Mouse (Mus musculus): ENCODE data around the gene Atp2b4. TPM values are rescaled to one million over a fixed set of nuclear protein-coding genes. Genes with fewer than 3 reads are reported as not detected.
A peak's percentile ranks its signal among the peaks of the same experiment; 100 is the strongest.

The Atp2b4 gene
- polyA plus RNA-seq, 1 experiment from 2014 or later, result 22.3 TPM

DNA sequence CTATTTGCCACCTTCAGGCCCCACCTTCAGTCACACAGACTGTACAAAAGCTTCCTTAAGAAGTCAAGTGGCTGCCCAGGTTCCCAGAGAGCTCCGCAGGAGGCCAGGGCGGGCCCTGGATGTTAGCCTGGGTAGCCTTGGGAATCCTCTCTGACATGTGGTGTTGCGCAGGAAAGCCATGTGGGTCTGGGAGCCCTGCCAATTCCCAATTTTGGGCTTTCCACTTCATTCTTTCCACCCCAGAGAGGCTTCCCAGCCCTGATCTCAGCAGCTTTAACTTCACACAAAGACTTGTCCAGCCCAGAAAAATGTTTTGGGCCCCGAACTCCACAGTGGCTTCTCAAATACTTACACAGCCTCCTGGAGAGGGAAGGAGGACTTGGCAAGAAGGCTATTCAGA, 56.2 kb downstream of the Atp2b4 start:
- no peaks in the 10 kb centered on the region for H3K36me3 ChIP-seq
- H3K27me3 ChIP-seq, result no peaks in the 10 kb centered on the region
- ATAC-seq (ENCODE audit: insufficient number of reproducible peaks, low FRiP score, low TSS enrichment, low read depth), result peak; percentile 80
- WGBS, result 12% methylated on average over 4 of the region's 4 CpGs
- H3K4me2 ChIP-seq (replicated peaks), result peak overlapping the region; percentile 20; the same call in 1 of the 2 replicates
- H3K27ac ChIP-seq (replicated peaks), result peak overlapping the region; percentile 89
- no peak overlapping the region for H3K4me3 ChIP-seq (replicated peaks)
- no peaks in the 10 kb centered on the region for H3K9me3 ChIP-seq (replicated peaks)
- H3K4me1 ChIP-seq, result peaks cover 74% of the 10 kb centered on the region
- no peak overlapping the region for H3K9ac ChIP-seq

DNA sequence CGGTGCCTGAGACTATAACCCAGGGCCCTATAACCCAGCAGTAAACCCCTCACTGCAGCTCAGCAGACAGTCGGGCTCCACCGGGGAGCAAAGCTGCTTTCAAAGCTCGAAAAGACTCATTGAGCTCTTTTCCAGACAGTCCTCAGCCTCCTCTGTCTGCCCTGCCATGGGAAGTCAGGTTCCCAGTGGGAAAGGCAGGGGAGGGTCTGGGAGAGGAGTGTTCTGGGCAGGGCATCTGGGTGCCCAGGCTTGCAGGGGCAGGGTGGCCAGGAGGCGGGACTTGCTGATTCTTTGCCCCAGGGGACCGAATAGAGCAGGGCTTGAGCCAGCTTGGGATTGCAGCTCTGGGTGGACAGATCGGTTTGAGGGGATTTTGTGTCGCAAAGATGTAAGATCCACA, 58.3 kb downstream of the Atp2b4 start:
- ATAC-seq (ENCODE audit: insufficient number of reproducible peaks, low FRiP score, low TSS enrichment, low read depth), result no peak
- 0 out of 2 replicates have a peak overlapping the region, but pooled peaks have one; percentile 12 for H3K4me2 ChIP-seq (replicated peaks)
- 18% methylated on average over 8 of the region's 8 CpGs for WGBS
- peaks cover 11% of the 10 kb centered on the region for H3K36me3 ChIP-seq
- no peaks in the 10 kb centered on the region for H3K27me3 ChIP-seq
- H3K4me1 ChIP-seq, result peaks cover 66% of the 10 kb centered on the region
- no peak overlapping the region for H3K9ac ChIP-seq
- no peaks in the 10 kb centered on the region for H3K9me3 ChIP-seq (replicated peaks)
- no peak overlapping the region for H3K4me3 ChIP-seq (replicated peaks)
- H3K27ac ChIP-seq (replicated peaks), result peak overlapping the region; percentile 73

DNA sequence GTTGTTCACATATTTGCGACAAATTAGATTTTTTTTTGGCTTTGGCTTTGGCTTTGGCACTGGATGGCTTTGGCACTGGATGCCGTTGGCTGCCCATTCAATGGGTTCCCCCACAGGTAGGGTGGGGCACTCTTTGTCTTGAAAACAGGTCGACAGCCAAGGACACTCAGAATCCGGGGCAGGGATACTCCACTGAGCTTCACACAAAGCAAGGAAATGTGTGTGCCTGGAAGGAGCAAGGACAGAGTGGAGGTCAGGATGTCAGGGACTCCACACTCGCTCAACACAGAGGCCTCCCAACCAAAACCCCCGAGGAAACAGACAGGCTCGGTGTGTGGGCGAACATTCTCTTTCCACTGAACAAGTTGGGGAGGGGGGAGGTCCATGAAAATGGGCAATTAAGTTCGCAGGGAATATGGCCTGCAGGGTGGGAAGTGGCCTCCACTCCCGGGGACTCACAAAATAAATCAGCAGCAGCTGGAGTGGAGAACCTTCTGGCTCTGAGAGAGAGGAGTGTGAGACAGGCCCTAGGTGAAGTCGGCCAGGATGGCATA, 58.9 kb downstream of the Atp2b4 start:
- Histone ChIP-seq H3K36me3 (peaks cover 15% of the 10 kb centered on the region), H3K27me3 (no peaks in the 10 kb centered on the region), H3K27ac (replicated peaks) (peak overlapping the region; percentile 73), H3K4me3 (replicated peaks) (no peak overlapping the region), H3K9ac (no peak overlapping the region), H3K9me3 (replicated peaks) (no peaks in the 10 kb centered on the region), H3K4me2 (replicated peaks) (0 out of 2 replicates have a peak overlapping the region, but pooled peaks have one; percentile 12), H3K4me1 (peaks cover 60% of the 10 kb centered on the region)
- 22% methylated on average over 11 of the region's 11 CpGs for WGBS
- ATAC-seq (ENCODE audit: insufficient number of reproducible peaks, low FRiP score, low TSS enrichment, low read depth), result peak; percentile 30

DNA sequence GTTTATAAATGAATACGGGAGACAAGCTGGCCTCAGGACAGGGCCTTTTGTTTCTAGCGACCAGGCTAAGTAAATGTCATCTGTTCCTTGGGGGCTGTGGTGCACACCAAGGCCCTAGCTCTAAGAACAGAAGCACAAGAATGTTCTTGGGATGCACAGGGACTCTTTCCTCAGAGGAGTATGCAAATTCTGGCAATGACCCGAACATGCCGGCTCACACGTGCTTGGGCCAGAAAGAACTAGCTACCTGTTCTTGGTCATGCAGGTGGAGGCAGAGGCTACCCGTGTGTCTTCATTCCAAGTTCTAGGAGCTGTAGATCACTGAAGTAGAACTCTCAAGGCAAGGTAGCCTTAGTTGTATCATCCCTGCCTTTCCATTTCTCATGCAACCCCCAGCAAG, 59.7 kb downstream of the Atp2b4 start:
- Histone ChIP-seq H3K4me1 (peaks cover 61% of the 10 kb centered on the region), H3K27me3 (no peaks in the 10 kb centered on the region), H3K4me2 (replicated peaks) (no peak overlapping the region), H3K9ac (no peak overlapping the region), H3K4me3 (replicated peaks) (no peak overlapping the region), H3K27ac (replicated peaks) (peak overlapping the region; percentile 73; the same call in 1 of the 2 replicates), H3K9me3 (replicated peaks) (no peaks in the 10 kb centered on the region), H3K36me3 (peaks cover 15% of the 10 kb centered on the region)
- ATAC-seq (ENCODE audit: insufficient number of reproducible peaks, low FRiP score, low TSS enrichment, low read depth), result no peak
- 69% methylated on average over 6 of the region's 6 CpGs for WGBS

DNA sequence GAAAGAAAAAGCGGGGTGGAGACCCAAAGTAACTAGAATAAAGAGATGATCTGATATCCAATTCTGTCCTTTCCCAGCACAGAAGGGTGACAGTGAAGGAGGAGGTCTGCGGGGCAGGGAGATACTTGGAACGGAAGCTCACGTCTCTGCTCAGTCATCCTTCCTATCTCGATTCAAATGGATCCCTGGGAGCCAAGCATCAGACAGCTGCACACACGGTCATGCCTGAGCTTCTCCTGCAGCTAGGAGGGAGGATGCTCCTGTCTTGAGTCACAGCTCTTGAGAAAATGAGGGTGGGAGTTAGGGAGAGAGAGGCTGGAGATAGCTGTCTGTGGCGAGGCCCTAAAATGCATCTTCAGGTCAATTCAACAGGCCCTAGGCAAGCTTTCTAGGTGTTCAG, 64.2 kb downstream of the Atp2b4 start:
- H3K27ac ChIP-seq (replicated peaks), result no peak overlapping the region
- H3K9ac ChIP-seq, result no peak overlapping the region
- H3K27me3 ChIP-seq, result no peaks in the 10 kb centered on the region
- WGBS, result 66% methylated on average over 7 of the region's 7 CpGs
- ATAC-seq (ENCODE audit: insufficient number of reproducible peaks, low FRiP score, low TSS enrichment, low read depth), result 0 out of 2 replicates have a peak, but pooled peaks have one; percentile 1
- peaks cover 28% of the 10 kb centered on the region for H3K4me1 ChIP-seq
- no peak overlapping the region for H3K4me2 ChIP-seq (replicated peaks)
- no peak overlapping the region for H3K4me3 ChIP-seq (replicated peaks)
- H3K9me3 ChIP-seq (replicated peaks), result no peaks in the 10 kb centered on the region
- H3K36me3 ChIP-seq, result peaks cover 27% of the 10 kb centered on the region

GRCm38 (mm10) chr1:133735995-133736652, 64.7 kb downstream of the Atp2b4 start:
- H3K4me3 ChIP-seq (replicated peaks), result peak overlapping the region; percentile 32
- peaks cover 30% of the 10 kb centered on the region for H3K36me3 ChIP-seq
- ATAC-seq (ENCODE audit: insufficient number of reproducible peaks, low FRiP score, low TSS enrichment, low read depth), result peak; percentile 82
- no peak overlapping the region for H3K27ac ChIP-seq (replicated peaks)
- H3K9me3 ChIP-seq (replicated peaks), result no peaks in the 10 kb centered on the region
- H3K4me1 ChIP-seq, result peaks cover 23% of the 10 kb centered on the region
- H3K9ac ChIP-seq, result no peak overlapping the region
- 15% methylated on average over 17 of the region's 17 CpGs for WGBS
- no peaks in the 10 kb centered on the region for H3K27me3 ChIP-seq
- H3K4me2 ChIP-seq (replicated peaks), result peak overlapping the region; percentile 43

- Histone ChIP-seq H3K4me3 (replicated peaks) (no peak overlapping the region), H3K36me3 (peaks cover 51% of the 10 kb centered on the region), H3K9me3 (replicated peaks) (no peaks in the 10 kb centered on the region), H3K9ac (no peak overlapping the region), H3K4me2 (replicated peaks) (no peak overlapping the region), H3K27me3 (no peaks in the 10 kb centered on the region), H3K4me1 (peaks cover 19% of the 10 kb centered on the region), H3K27ac (replicated peaks) (no peak overlapping the region)
- ATAC-seq (ENCODE audit: insufficient number of reproducible peaks, low FRiP score, low TSS enrichment, low read depth), result no peak
- 34% methylated on average over 11 of the region's 11 CpGs for whole genome bisulfite sequencing
These were observed 68.0 kb downstream of the Atp2b4 start for GRCm38 (mm10) chr1:133732814-133733213.

DNA sequence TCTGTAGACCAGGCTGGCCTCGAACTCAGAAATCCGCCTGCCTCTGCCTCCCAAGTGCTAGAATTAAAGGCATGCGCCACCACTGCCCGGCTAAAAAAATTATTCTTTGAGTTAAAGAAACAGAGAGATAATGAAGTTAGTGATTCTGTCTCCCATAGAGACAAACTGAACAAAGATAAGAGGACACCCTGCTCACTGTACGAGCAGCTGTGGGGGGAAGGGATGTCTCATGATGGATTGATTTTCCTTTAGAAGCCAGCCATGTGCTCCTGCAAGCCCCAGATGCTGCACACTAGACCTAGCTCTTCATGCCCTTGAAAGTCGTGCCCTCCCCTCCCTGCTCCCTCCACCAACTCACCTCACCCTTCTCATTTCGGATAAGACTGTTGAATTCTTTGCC, 72.5 kb downstream of the Atp2b4 start:
- ATAC-seq (ENCODE audit: insufficient number of reproducible peaks, low FRiP score, low TSS enrichment, low read depth), result no peak
- WGBS, result 82% methylated on average over 7 of the region's 7 CpGs
- H3K36me3 ChIP-seq, result peaks cover 57% of the 10 kb centered on the region
- H3K9ac ChIP-seq, result no peak overlapping the region
- H3K9me3 ChIP-seq (replicated peaks), result no peaks in the 10 kb centered on the region
- peaks cover 6% of the 10 kb centered on the region; the same call in 1 of the 2 replicates for H3K4me1 ChIP-seq
- H3K4me3 ChIP-seq (replicated peaks), result no peak overlapping the region
- H3K27ac ChIP-seq (replicated peaks), result no peak overlapping the region
- H3K27me3 ChIP-seq, result no peaks in the 10 kb centered on the region
- H3K4me2 ChIP-seq (replicated peaks), result no peak overlapping the region

DNA sequence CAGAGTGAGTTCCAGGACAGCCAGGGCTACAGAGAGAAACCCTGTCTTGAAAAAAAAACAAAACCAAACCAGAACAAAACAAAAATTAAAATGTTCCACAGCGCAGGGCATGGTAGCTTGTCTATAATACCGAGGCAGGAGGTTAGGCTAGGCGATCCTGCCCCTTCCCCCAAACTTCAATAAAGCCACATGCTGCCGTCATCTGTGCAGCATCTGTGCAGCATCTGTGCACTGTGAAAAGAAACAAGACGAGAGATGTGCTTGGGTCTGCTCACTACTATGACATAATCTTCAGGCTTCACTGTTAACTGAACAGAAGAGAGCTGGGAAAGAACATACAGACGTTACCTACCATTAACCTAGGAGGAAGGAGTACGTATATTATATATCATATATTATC, 80.5 kb downstream of the Atp2b4 start:
- Histone ChIP-seq H3K9me3 (replicated peaks) (no peaks in the 10 kb centered on the region), H3K9ac (no peak overlapping the region), H3K27ac (replicated peaks) (no peak overlapping the region), H3K4me2 (replicated peaks) (no peak overlapping the region), H3K27me3 (no peaks in the 10 kb centered on the region), H3K36me3 (peaks cover 20% of the 10 kb centered on the region), H3K4me3 (replicated peaks) (no peak overlapping the region), H3K4me1 (peaks cover 4% of the 10 kb centered on the region; the same call in 1 of the 2 replicates)
- 43% methylated on average over 7 of the region's 7 CpGs for WGBS
- no peak for ATAC-seq (ENCODE audit: insufficient number of reproducible peaks, low FRiP score, low TSS enrichment, low read depth)

- ATAC-seq (ENCODE audit: insufficient number of reproducible peaks, low FRiP score, low TSS enrichment, low read depth), result no peak
- H3K9me3 ChIP-seq (replicated peaks), result no peaks in the 10 kb centered on the region
- H3K27ac ChIP-seq (replicated peaks), result no peak overlapping the region
- H3K36me3 ChIP-seq, result peaks cover 23% of the 10 kb centered on the region
- WGBS, result 72% methylated on average over 8 of the region's 8 CpGs
- H3K4me3 ChIP-seq (replicated peaks), result no peak overlapping the region
- H3K4me2 ChIP-seq (replicated peaks), result no peak overlapping the region
- no peaks in the 10 kb centered on the region for H3K27me3 ChIP-seq
- no peak overlapping the region for H3K9ac ChIP-seq
- H3K4me1 ChIP-seq, result peaks cover 4% of the 10 kb centered on the region; the same call in 1 of the 2 replicates
These were observed 82.1 kb downstream of the Atp2b4 start for GRCm38 (mm10) chr1:133718786-133719185.

DNA sequence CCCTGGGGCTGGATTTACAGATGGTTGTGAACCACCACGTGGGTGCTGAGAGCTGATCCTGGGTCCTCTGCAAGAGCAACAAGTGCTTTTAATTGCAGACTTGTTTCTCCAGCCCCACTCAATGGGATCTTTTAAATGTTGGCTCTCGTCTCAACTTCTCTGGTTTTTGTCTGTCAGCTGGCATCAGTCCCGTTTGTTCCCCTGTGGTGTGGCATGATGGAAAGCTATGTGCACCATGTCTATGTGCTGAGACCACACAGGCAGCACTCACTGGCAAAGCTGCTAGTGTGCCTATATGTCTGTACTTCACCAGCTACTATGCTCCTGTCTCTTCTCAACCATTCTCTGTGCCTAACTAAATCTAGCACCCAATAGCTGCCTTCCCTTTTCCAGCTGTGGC, 82.5 kb downstream of the Atp2b4 start:
- no peak for ATAC-seq (ENCODE audit: insufficient number of reproducible peaks, low FRiP score, low TSS enrichment, low read depth)
- Histone ChIP-seq H3K27ac (replicated peaks) (no peak overlapping the region), H3K4me3 (replicated peaks) (no peak overlapping the region), H3K27me3 (no peaks in the 10 kb centered on the region), H3K9me3 (replicated peaks) (no peaks in the 10 kb centered on the region), H3K9ac (no peak overlapping the region), H3K4me1 (peaks cover 7% of the 10 kb centered on the region), H3K36me3 (peaks cover 23% of the 10 kb centered on the region), H3K4me2 (replicated peaks) (no peak overlapping the region)
- WGBS, result 61% methylated on average over 3 of the region's 3 CpGs

DNA sequence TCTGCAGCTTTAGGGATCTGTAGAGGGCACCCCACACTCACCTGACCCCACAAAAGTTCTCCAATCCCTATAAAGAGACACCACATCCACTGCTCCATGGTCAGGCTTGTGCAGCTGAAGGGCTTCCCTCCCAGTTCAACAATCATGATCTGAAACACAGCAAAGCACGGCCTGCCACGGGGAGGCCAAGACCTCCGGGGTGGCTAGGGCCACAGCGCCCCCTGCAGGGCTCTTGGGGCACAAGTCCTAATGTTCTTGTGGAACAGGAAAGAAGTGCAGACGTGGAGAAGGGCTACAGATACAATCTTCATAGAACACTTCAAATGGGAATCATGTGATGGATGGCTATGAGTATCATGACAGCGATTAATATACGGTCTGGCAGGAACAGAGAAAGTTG, 84.4 kb downstream of the Atp2b4 start:
- no peak overlapping the region for H3K4me2 ChIP-seq (replicated peaks)
- 22% methylated on average over 7 of the region's 7 CpGs for WGBS
- no peak for ATAC-seq (ENCODE audit: insufficient number of reproducible peaks, low FRiP score, low TSS enrichment, low read depth)

More for the DNA sequence above, 84.4 kb downstream of the Atp2b4 start:
- no peak overlapping the region for H3K9ac ChIP-seq
- H3K4me3 ChIP-seq (replicated peaks), result no peak overlapping the region
- peaks cover 25% of the 10 kb centered on the region for H3K4me1 ChIP-seq
- no peaks in the 10 kb centered on the region for H3K9me3 ChIP-seq (replicated peaks)
- H3K27ac ChIP-seq (replicated peaks), result no peak overlapping the region
- H3K36me3 ChIP-seq, result peaks cover 23% of the 10 kb centered on the region
- H3K27me3 ChIP-seq, result no peaks in the 10 kb centered on the region
